Mouse (Mus musculus): ENCODE results near the gene Wars. TPM values are rescaled to one million over a fixed set of nuclear protein-coding genes. Genes with fewer than 3 reads are reported as not detected.

Gene Wars
- polyA plus RNA-seq (2015; fragmentation: Nextera tagmentation; extraction: Ambion mirVana), result 103 and 111 TPM in 2 replicates

- Histone ChIP-seq H3K4me2 (peak within 1 kb of the TSS; percentile 81), H3K9ac (peak within 1 kb of the TSS; percentile 83), H3K9me3 (replicated peaks) (no peaks in the 10 kb centered on the region), H3K4me1 (peaks cover 22% of the 10 kb centered on the region), H3K27ac (no peak within 1 kb of the TSS), H3K27me3 (no peaks in the 10 kb centered on the region), H3K4me3 (peak within 1 kb of the TSS; percentile 94), H3K36me3 (ENCODE audit: poor library complexity, severe bottlenecking) (peaks cover 17% of the 10 kb centered on the region)
- ATAC-seq, result peak; percentile 100
- under 1% methylated on average over 52 of the region's 58 CpGs for WGBS
Measured at GRCm38 (mm10) chr12:108893715-108894431, at the start of gene Wars. TSS of gene Wars (minus strand) at chr12:108894174.

- no peak overlapping the region for H3K27ac ChIP-seq
- no peaks in the 10 kb centered on the region for H3K9me3 ChIP-seq (replicated peaks)
- H3K27me3 ChIP-seq, result 0 out of 2 replicates have a peak, but pooled peaks cover 4% of the 10 kb centered on the region
- ATAC-seq, result no peak
- H3K4me3 ChIP-seq, result no peak overlapping the region
- no peak overlapping the region for H3K4me2 ChIP-seq
- 87% methylated on average over 14 of the region's 14 CpGs for WGBS
- H3K4me1 ChIP-seq, result peaks cover 13% of the 10 kb centered on the region
- H3K9ac ChIP-seq, result no peak overlapping the region
- H3K36me3 ChIP-seq (ENCODE audit: poor library complexity, severe bottlenecking), result no peaks in the 10 kb centered on the region
Measured at GRCm38 (mm10) chr12:108942203-108942923, 48.4 kb upstream of the Wars start.

GRCm38 (mm10) chr12:108941282-108941681 is 47.3 kb upstream of the Wars start:
- Histone ChIP-seq H3K4me2 (no peak overlapping the region), H3K9ac (no peak overlapping the region), H3K27me3 (no peaks in the 10 kb centered on the region), H3K36me3 (ENCODE audit: poor library complexity, severe bottlenecking) (no peaks in the 10 kb centered on the region), H3K9me3 (replicated peaks) (no peaks in the 10 kb centered on the region), H3K4me3 (no peak overlapping the region), H3K4me1 (peaks cover 20% of the 10 kb centered on the region), H3K27ac (no peak overlapping the region)
- 72% methylated on average over 2 of the region's 2 CpGs for WGBS
- ATAC-seq, result no peak

GRCm38 (mm10) chr12:108940255-108940654 is 46.3 kb upstream of the Wars start:
- H3K4me2 ChIP-seq, result no peak overlapping the region
- H3K27ac ChIP-seq, result no peak overlapping the region
- no peak for ATAC-seq
- H3K36me3 ChIP-seq (ENCODE audit: poor library complexity, severe bottlenecking), result no peaks in the 10 kb centered on the region
- H3K27me3 ChIP-seq, result no peaks in the 10 kb centered on the region
- no peak overlapping the region for H3K4me3 ChIP-seq
- WGBS, result 45% methylated on average over 1 of the region's 1 CpGs
- peaks cover 20% of the 10 kb centered on the region for H3K4me1 ChIP-seq
- H3K9me3 ChIP-seq (replicated peaks), result no peaks in the 10 kb centered on the region
- H3K9ac ChIP-seq, result no peak overlapping the region

GRCm38 (mm10) chr12:108939317-108939716 is 45.3 kb upstream of the Wars start:
- Histone ChIP-seq H3K27ac (peak overlapping the region; percentile 4; the same call in 1 of the 2 replicates), H3K27me3 (no peaks in the 10 kb centered on the region), H3K9ac (no peak overlapping the region), H3K36me3 (ENCODE audit: poor library complexity, severe bottlenecking) (no peaks in the 10 kb centered on the region), H3K9me3 (replicated peaks) (no peaks in the 10 kb centered on the region), H3K4me2 (no peak overlapping the region), H3K4me1 (peaks cover 20% of the 10 kb centered on the region), H3K4me3 (no peak overlapping the region)
- no peak for ATAC-seq
- 56% methylated on average over 9 of the region's 9 CpGs for WGBS

GRCm38 (mm10) chr12:108938844-108939243 is 44.9 kb upstream of the Wars start:
- no peak overlapping the region for H3K4me3 ChIP-seq
- no peak overlapping the region for H3K9ac ChIP-seq
- H3K9me3 ChIP-seq (replicated peaks), result no peaks in the 10 kb centered on the region
- H3K36me3 ChIP-seq (ENCODE audit: poor library complexity, severe bottlenecking), result no peaks in the 10 kb centered on the region
- ATAC-seq, result no peak
- no peaks in the 10 kb centered on the region for H3K27me3 ChIP-seq
- H3K4me2 ChIP-seq, result no peak overlapping the region
- no peak overlapping the region for H3K27ac ChIP-seq
- H3K4me1 ChIP-seq, result peaks cover 20% of the 10 kb centered on the region
- 86% methylated on average over 5 of the region's 5 CpGs for WGBS

GRCm38 (mm10) chr12:108937506-108937905 is 43.5 kb upstream of the Wars start:
- no peak overlapping the region for H3K27ac ChIP-seq
- peaks cover 22% of the 10 kb centered on the region for H3K4me1 ChIP-seq
- H3K36me3 ChIP-seq (ENCODE audit: poor library complexity, severe bottlenecking), result no peaks in the 10 kb centered on the region
- no peaks in the 10 kb centered on the region for H3K27me3 ChIP-seq
- H3K9ac ChIP-seq, result no peak overlapping the region
- ATAC-seq, result no peak
- no peak overlapping the region for H3K4me3 ChIP-seq
- H3K9me3 ChIP-seq (replicated peaks), result no peaks in the 10 kb centered on the region
- WGBS, result 95% methylated on average over 4 of the region's 4 CpGs
- H3K4me2 ChIP-seq, result no peak overlapping the region

- ATAC-seq, result no peak
- WGBS, result 63% methylated on average over 6 of the region's 6 CpGs
- H3K27ac ChIP-seq, result no peak overlapping the region
- H3K4me3 ChIP-seq, result no peak overlapping the region
- no peaks in the 10 kb centered on the region for H3K9me3 ChIP-seq (replicated peaks)
- H3K9ac ChIP-seq, result no peak overlapping the region
- no peaks in the 10 kb centered on the region for H3K27me3 ChIP-seq
- peaks cover 28% of the 10 kb centered on the region for H3K4me1 ChIP-seq
- H3K36me3 ChIP-seq (ENCODE audit: poor library complexity, severe bottlenecking), result no peaks in the 10 kb centered on the region
- H3K4me2 ChIP-seq, result no peak overlapping the region
Measured at GRCm38 (mm10) chr12:108936834-108937233, 42.9 kb upstream of the Wars start.

- no peaks in the 10 kb centered on the region for H3K9me3 ChIP-seq (replicated peaks)
- no peak for ATAC-seq
- no peak overlapping the region for H3K4me2 ChIP-seq
- H3K9ac ChIP-seq, result no peak overlapping the region
- H3K4me1 ChIP-seq, result peaks cover 25% of the 10 kb centered on the region
- no peaks in the 10 kb centered on the region for H3K27me3 ChIP-seq
- no peaks in the 10 kb centered on the region for H3K36me3 ChIP-seq (ENCODE audit: poor library complexity, severe bottlenecking)
- 74% methylated on average over 6 of the region's 6 CpGs for WGBS
- H3K27ac ChIP-seq, result no peak overlapping the region
- H3K4me3 ChIP-seq, result no peak overlapping the region
Measured at GRCm38 (mm10) chr12:108934231-108934630, 40.3 kb upstream of the Wars start.

GRCm38 (mm10) chr12:108932113-108932512 is 38.1 kb upstream of the Wars start:
- H3K9ac ChIP-seq, result no peak overlapping the region
- H3K27ac ChIP-seq, result no peak overlapping the region
- peaks cover 27% of the 10 kb centered on the region for H3K4me1 ChIP-seq
- H3K4me3 ChIP-seq, result no peak overlapping the region
- no peak overlapping the region for H3K4me2 ChIP-seq
- 37% methylated on average over 3 of the region's 3 CpGs for WGBS
- H3K36me3 ChIP-seq (ENCODE audit: poor library complexity, severe bottlenecking), result no peaks in the 10 kb centered on the region
- no peaks in the 10 kb centered on the region for H3K9me3 ChIP-seq (replicated peaks)
- ATAC-seq, result no peak
- no peaks in the 10 kb centered on the region for H3K27me3 ChIP-seq

- Histone ChIP-seq H3K4me1 (peaks cover 21% of the 10 kb centered on the region), H3K27ac (no peak overlapping the region), H3K36me3 (ENCODE audit: poor library complexity, severe bottlenecking) (no peaks in the 10 kb centered on the region), H3K9me3 (replicated peaks) (no peaks in the 10 kb centered on the region), H3K27me3 (no peaks in the 10 kb centered on the region), H3K4me3 (no peak overlapping the region), H3K4me2 (no peak overlapping the region), H3K9ac (no peak overlapping the region)
- WGBS, result 79% methylated on average over 7 of the region's 7 CpGs
- ATAC-seq, result no peak
Measured at GRCm38 (mm10) chr12:108931341-108932053, 37.5 kb upstream of the Wars start.

GRCm38 (mm10) chr12:108929475-108929874 is 35.5 kb upstream of the Wars start:
- Histone ChIP-seq H3K4me2 (no peak overlapping the region), H3K4me3 (no peak overlapping the region), H3K27me3 (no peaks in the 10 kb centered on the region), H3K4me1 (peaks cover 20% of the 10 kb centered on the region), H3K9ac (no peak overlapping the region), H3K27ac (no peak overlapping the region), H3K9me3 (replicated peaks) (no peaks in the 10 kb centered on the region), H3K36me3 (ENCODE audit: poor library complexity, severe bottlenecking) (no peaks in the 10 kb centered on the region)
- 71% methylated on average over 3 of the region's 3 CpGs for WGBS
- 0 out of 2 replicates have a peak, but pooled peaks have one; percentile 36 for ATAC-seq

All from forebrain, embryonic 13.5 days (tissue).